Mouse (Mus musculus): ENCODE measurements around the gene Rnase4. TPM values are rescaled to one million over a fixed set of nuclear protein-coding genes. Genes with fewer than 3 reads are reported as not detected.

Gene Rnase4
- polyA plus RNA-seq, 1 experiment from 2014 or later = 10.6 TPM

GRCm38 (mm10) chr14:51106449-51106967 lies 15.6 kb downstream of the Rnase4 start:
- Histone ChIP-seq H3K9ac (replicated peaks) (no peak overlapping the region), H3K4me3 (replicated peaks) (no peak overlapping the region), H3K27ac (no peak overlapping the region), H3K9me3 (no peaks in the 10 kb centered on the region), H3K4me2 (replicated peaks) (no peak overlapping the region), H3K4me1 (replicated peaks) (no peaks in the 10 kb centered on the region), H3K27me3 (no peaks in the 10 kb centered on the region), H3K36me3 (no peaks in the 10 kb centered on the region)
- ATAC-seq = no peak

DNA sequence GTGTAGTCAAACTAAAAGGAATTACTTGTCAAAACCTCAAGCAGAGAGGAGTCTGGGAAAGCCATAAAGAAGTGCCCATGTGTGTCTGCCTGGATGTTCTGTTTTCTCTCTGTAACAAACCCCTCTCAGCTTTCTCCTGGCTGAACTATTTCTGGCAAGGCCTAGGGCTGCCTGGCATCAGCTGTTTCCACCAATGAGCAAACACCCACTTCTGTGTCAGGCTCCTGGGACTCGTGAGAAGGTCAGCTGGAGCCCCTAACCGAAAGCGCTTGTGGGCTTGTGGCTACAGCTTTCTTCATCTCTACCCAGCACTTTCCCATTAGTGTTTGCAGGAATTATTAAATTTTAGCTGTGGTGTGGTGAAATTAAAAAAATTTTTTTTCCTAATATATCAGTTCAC lies 21.1 kb downstream of the Rnase4 start:
- Histone ChIP-seq H3K4me1 (replicated peaks) (0 out of 2 replicates have a peak, but pooled peaks cover 3% of the 10 kb centered on the region), H3K27ac (no peak overlapping the region), H3K36me3 (no peaks in the 10 kb centered on the region), H3K4me3 (replicated peaks) (no peak overlapping the region), H3K27me3 (no peaks in the 10 kb centered on the region), H3K9ac (replicated peaks) (no peak overlapping the region), H3K9me3 (no peaks in the 10 kb centered on the region), H3K4me2 (replicated peaks) (no peak overlapping the region)
- WGBS = 72% methylated on average over 3 of the region's 3 CpGs
- no peak for ATAC-seq

DNA sequence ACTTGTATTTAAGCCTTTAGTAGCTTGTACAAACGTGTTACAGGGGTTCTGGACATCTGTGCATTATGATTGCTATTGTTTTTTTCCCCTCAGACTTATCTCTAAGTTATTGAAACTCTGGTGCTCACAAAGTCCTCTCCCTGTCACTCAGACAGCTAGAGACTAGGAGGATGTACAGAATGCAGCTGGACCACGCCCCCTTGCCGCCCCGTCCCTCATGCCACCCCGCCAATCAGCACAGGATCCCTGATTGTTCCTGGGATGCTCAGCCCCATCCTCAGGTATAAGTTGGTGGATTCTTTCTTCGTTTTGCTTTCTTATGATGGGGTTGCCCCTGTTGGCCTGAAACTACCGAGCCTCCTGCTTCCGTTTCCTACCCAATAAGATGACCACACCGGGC lies 22.6 kb downstream of the Rnase4 start:
- 34% methylated on average over 9 of the region's 9 CpGs for WGBS
- H3K36me3 ChIP-seq = no peaks in the 10 kb centered on the region
- H3K4me2 ChIP-seq (replicated peaks) = peak overlapping the region; percentile 19
- no peak overlapping the region for H3K9ac ChIP-seq (replicated peaks)
- H3K27ac ChIP-seq = no peak overlapping the region
- 0 out of 2 replicates have a peak, but pooled peaks cover 3% of the 10 kb centered on the region for H3K4me1 ChIP-seq (replicated peaks)
- no peak for ATAC-seq
- H3K9me3 ChIP-seq = no peaks in the 10 kb centered on the region
- H3K27me3 ChIP-seq = no peaks in the 10 kb centered on the region
- H3K4me3 ChIP-seq (replicated peaks) = no peak overlapping the region

GRCm38 (mm10) chr14:51113916-51114560 lies 23.2 kb downstream of the Rnase4 start, which contains the start of gene Eddm3b:
Eddm3b (plus strand) TSS chr14:51114426.
- 37% methylated on average over 12 of the region's 12 CpGs for WGBS
- peak within 1 kb of the TSS; percentile 19 for H3K4me2 ChIP-seq (replicated peaks)

DNA sequence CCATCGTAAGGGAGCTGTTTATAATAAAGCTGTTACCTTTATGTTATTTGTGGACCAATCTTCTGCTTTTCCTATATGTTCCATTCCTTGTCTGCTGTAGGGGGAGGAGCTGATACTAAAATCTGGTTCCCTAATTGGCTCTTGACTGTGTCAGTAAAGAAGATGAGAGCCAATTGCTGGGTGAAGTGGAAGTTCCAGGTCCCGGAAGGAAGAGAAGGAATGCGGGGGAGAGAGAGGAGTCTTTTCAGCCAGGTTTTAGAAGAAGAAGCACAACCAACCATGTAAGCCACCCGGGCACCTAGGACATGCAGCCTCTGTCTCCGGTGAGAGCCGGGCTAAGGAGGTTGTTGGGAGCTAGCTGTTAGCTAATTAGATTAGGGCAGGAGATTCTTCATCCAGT lies 34.8 kb downstream of the Rnase4 start:
- Histone ChIP-seq H3K9me3 (no peaks in the 10 kb centered on the region), H3K27ac (no peak overlapping the region), H3K4me1 (replicated peaks) (no peaks in the 10 kb centered on the region), H3K9ac (replicated peaks) (no peak overlapping the region), H3K4me2 (replicated peaks) (no peak overlapping the region), H3K36me3 (no peaks in the 10 kb centered on the region), H3K27me3 (no peaks in the 10 kb centered on the region), H3K4me3 (replicated peaks) (no peak overlapping the region)
- ATAC-seq = no peak
- WGBS = 89% methylated on average over 6 of the region's 6 CpGs

More at GRCm38 (mm10) chr14:51113916-51114560, 23.2 kb downstream of the Rnase4 start, which contains the start of gene Eddm3b:
- Histone ChIP-seq H3K27me3 (no peaks in the 10 kb centered on the region), H3K4me1 (replicated peaks) (0 out of 2 replicates have a peak, but pooled peaks cover 3% of the 10 kb centered on the region), H3K9me3 (no peaks in the 10 kb centered on the region), H3K27ac (no peak within 1 kb of the TSS), H3K4me3 (replicated peaks) (no peak within 1 kb of the TSS), H3K9ac (replicated peaks) (no peak within 1 kb of the TSS), H3K36me3 (no peaks in the 10 kb centered on the region)
- ATAC-seq = no peak

DNA sequence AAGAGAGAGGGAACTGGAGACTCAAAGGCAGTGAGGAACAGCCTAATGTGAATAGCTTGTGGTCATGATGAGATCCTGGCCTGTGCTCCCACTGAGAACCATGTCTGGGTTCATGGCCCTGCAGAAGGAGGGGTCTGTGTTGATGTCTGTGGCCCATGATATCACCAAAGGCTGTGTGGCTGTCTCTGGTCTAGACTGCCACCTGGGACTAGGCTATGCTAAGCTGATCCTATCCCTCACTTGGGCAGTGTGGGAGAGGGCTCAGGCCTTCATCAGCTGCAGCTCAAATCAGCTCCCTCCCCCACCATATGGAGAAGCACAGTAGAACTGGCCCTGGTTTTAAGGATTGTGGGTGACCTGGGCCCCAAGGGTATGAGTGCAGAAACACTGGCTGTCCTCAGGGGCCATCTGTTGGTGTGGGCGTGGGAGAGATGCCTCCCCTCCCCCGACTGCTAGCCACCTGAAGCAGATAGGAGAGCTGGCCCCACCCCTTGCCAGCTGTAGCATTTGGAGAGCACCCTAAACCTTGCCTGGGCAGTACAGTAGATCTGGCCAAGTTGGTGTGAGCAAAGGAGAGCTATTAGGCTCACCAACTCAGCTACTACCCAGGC lies 36.9 kb downstream of the Rnase4 start:
- no peak overlapping the region for H3K4me3 ChIP-seq (replicated peaks)
- no peaks in the 10 kb centered on the region for H3K9me3 ChIP-seq
- H3K9ac ChIP-seq (replicated peaks) = no peak overlapping the region
- WGBS = 79% methylated on average over 2 of the region's 2 CpGs
- no peaks in the 10 kb centered on the region for H3K4me1 ChIP-seq (replicated peaks)
- no peak overlapping the region for H3K4me2 ChIP-seq (replicated peaks)
- no peak overlapping the region for H3K27ac ChIP-seq
- ATAC-seq = peak; percentile 70; the same call in 1 of the 2 replicates
- no peaks in the 10 kb centered on the region for H3K36me3 ChIP-seq
- no peaks in the 10 kb centered on the region for H3K27me3 ChIP-seq

DNA sequence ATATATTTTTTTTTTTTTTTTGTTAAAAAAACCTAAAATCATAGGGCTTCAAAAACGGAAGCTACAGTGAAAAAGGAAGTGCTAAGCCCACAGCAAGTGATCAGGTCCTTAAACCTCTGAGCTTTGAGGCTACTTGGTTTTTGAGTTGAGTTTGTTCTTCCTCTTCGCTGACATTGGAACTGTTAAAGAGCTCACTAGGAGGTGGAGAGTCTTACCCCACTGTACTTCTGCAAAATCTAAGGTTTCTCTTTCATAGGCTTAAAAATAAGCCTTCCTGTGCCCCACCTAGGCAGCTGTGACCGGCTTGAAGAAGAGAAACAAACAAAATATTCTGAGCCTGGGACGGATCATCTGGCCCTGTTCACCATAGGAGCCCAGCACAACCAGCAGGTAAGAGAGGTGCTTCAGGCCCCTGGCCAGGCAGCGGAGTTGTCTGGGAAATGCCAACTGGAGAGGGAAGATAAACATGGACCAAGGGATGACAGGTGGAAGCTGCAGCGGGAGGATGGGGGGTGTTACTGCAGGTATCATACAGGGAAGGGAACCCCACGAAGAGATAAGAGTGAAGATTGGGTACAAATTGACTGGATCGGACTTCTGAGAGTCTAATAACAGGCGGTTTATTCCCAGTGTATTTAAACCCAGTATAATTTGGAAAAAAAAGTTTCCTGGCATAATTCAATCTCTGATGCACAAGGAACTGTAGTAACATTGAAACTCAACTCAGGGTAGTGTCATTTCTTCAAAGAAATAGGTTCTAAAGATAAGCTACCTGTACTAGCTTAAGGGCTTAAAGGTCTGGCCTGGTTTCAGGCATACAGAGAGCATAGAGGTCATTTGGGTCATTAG lies 38.1 kb downstream of the Rnase4 start:
- no peak for ATAC-seq

GRCm38 (mm10) chr14:51129624-51129975 lies 38.7 kb downstream of the Rnase4 start:
- Histone ChIP-seq H3K4me3 (replicated peaks) (no peak overlapping the region), H3K36me3 (no peaks in the 10 kb centered on the region), H3K27ac (no peak overlapping the region), H3K4me1 (replicated peaks) (no peaks in the 10 kb centered on the region), H3K4me2 (replicated peaks) (no peak overlapping the region), H3K27me3 (no peaks in the 10 kb centered on the region), H3K9me3 (no peaks in the 10 kb centered on the region), H3K9ac (replicated peaks) (no peak overlapping the region)
- no peak for ATAC-seq
- 85% methylated on average over 4 of the region's 4 CpGs for WGBS

More for the DNA sequence above, 38.1 kb downstream of the Rnase4 start:
- Histone ChIP-seq H3K4me2 (replicated peaks) (no peak overlapping the region), H3K9me3 (no peaks in the 10 kb centered on the region), H3K9ac (replicated peaks) (no peak overlapping the region), H3K27me3 (no peaks in the 10 kb centered on the region), H3K4me3 (replicated peaks) (no peak overlapping the region), H3K4me1 (replicated peaks) (no peaks in the 10 kb centered on the region), H3K27ac (no peak overlapping the region), H3K36me3 (no peaks in the 10 kb centered on the region)
- WGBS = 87% methylated on average over 9 of the region's 9 CpGs

DNA sequence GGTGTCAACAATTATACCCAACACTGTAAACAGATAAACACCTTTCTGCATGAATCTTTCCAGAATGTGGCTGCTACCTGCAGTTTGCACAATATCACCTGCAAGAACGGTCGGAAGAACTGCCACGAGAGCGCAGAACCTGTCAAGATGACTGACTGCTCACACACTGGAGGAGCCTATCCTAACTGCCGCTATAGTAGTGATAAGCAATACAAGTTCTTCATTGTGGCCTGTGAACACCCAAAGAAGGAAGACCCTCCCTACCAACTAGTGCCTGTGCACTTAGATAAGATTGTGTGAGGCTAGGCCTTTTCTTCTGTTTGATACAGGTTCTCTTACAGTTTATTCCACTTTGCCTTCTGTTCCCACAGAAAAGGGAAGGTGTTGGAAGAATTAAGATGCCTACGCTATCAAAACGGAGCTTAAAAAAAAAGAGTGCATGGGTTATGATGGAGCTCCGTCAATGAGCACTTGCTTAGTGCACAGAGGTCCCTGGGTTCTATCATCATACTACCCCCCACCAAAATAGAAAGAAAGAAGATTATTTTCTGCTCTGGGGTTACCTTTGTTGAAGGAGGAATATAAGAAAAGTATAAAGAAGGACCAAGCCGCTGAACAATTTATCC lies 39.6 kb downstream of the Rnase4 start:
- no peaks in the 10 kb centered on the region for H3K9me3 ChIP-seq
- WGBS = 94% methylated on average over 9 of the region's 9 CpGs
- H3K4me1 ChIP-seq (replicated peaks) = no peaks in the 10 kb centered on the region
- no peaks in the 10 kb centered on the region for H3K27me3 ChIP-seq
- no peak for ATAC-seq
- H3K4me3 ChIP-seq (replicated peaks) = no peak overlapping the region
- no peak overlapping the region for H3K4me2 ChIP-seq (replicated peaks)
- H3K36me3 ChIP-seq = no peaks in the 10 kb centered on the region
- H3K27ac ChIP-seq = no peak overlapping the region
- no peak overlapping the region for H3K9ac ChIP-seq (replicated peaks)

DNA sequence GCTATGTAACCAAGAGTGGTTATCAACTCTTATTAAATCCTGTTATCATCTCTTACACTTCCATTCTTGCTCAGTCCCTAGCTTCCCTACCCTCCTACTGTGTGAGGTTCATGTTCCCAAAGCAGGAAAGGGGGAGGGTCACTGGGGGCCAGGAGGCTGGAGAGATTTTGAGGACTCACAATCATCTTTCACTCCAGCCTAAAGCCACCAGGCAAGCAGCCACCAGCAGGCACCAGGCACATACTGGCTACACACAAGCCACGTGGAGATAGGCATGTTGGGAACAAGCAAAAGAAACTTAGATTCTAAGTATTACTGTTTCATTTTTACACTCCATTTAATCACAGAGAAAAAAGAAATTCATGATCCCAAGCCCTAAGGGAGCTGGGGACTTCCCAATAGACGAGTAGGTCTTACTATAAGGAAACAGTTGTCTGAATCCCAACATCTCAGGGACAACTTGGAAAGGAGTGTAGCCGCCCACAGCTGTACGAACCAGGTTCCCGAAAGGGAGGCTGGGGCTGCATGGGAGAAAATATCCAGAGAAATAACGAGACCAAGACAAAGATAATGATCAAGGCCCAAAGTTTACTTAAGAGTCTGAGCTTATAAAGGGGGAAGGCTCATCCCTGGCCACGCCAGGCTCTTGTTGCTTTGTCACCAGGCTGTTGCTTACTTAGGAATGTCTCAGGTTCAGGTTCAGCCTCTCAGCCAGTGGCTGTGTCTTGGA lies 40.4 kb downstream of the Rnase4 start:
- H3K27me3 ChIP-seq = no peaks in the 10 kb centered on the region
- H3K4me2 ChIP-seq (replicated peaks) = no peak overlapping the region
- 87% methylated on average over 7 of the region's 7 CpGs for WGBS
- no peaks in the 10 kb centered on the region for H3K4me1 ChIP-seq (replicated peaks)
- no peak for ATAC-seq
- no peak overlapping the region for H3K4me3 ChIP-seq (replicated peaks)
- H3K36me3 ChIP-seq = no peaks in the 10 kb centered on the region
- H3K9me3 ChIP-seq = no peaks in the 10 kb centered on the region
- H3K9ac ChIP-seq (replicated peaks) = no peak overlapping the region
- no peak overlapping the region for H3K27ac ChIP-seq

DNA sequence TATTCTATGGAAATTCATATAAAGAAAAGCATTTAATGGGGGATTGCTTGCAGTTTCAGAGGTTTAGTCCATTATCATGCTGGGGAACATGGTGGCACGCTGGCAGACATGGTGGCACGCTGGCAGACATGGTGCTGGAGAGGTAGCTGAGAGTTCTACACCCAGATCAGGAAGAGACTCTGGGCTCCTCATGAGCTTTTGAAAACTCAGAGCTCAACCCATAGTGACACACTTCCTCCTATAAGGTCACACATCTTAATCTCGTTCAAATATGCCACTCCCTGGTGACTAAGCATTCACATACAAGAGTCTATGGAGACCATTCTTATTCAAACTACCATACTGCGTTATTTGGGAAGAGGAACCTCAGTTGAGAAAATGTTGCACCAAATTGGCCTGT lies 41.5 kb downstream of the Rnase4 start:
- Histone ChIP-seq H3K9ac (replicated peaks) (no peak overlapping the region), H3K27ac (no peak overlapping the region), H3K4me3 (replicated peaks) (no peak overlapping the region), H3K4me1 (replicated peaks) (no peaks in the 10 kb centered on the region), H3K36me3 (no peaks in the 10 kb centered on the region), H3K4me2 (replicated peaks) (no peak overlapping the region), H3K9me3 (no peaks in the 10 kb centered on the region), H3K27me3 (no peaks in the 10 kb centered on the region)
- no peak for ATAC-seq
- whole genome bisulfite sequencing = 93% methylated on average over 4 of the region's 4 CpGs

Measured in midbrain, embryonic 13.5 days (tissue).